Mouse (Mus musculus) olfactory bulb, adult 2 months (tissue): ENCODE measurements around the gene Hist1h4n.
"Not testable (repeated sequence)": the region's sequence is repeated elsewhere in the genome, so short reads cannot be mapped to it uniquely, and the experiment has no call there.

Experiments used
- CTCF ChIP-seq: fragments of 200-500 bp; IDR thresholded peaks from 2 replicates; pipeline ENCODE4 v1.5.1; 2012; ENCODE audit warnings: low read depth, mild to moderate bottlenecking, low read length, moderate library complexity; ENCODE audit not compliant: insufficient read depth
- POLR2A ChIP-seq: fragments of 200-500 bp; IDR thresholded peaks from 2 replicates; pipeline ENCODE4 v1.6.1; 2012; ENCODE audit warnings: mild to moderate bottlenecking, low read depth, low read length, moderate library complexity; ENCODE audit not compliant: insufficient read depth

- TF ChIP-seq CTCF, POLR2A: not testable (repeated sequence)
Observed at GRCm38 (mm10) chr13:21833461-21833860, 1.5 kb upstream of the Hist1h4n start, which contains the start of the genes Hist1h2ap and Hist1h2br.
